Mouse (Mus musculus) MEL (cell line): ENCODE measurements around the gene Angptl8. TPM values are rescaled to one million over a fixed set of nuclear protein-coding genes. Genes with fewer than 3 reads are reported as not detected.

Source experiments
- DNase-seq: peaks from one replicate; pipeline ENCODE4 v3.0.0; 2011; ENCODE audit warnings: low read depth, low spot score
- H3K27ac ChIP-seq: 2 replicates; pipeline ENCODE4 v1.5.1; 2012; ENCODE audit warnings: low read depth, mild to moderate bottlenecking, control low read depth, low read length, moderate library complexity; ENCODE audit not compliant: control insufficient read depth
- H3K27me3 ChIP-seq, 2 experiments: fragments of 150-350 bp in 1 of 2; sonication (generic) in 1 of 2; 2 replicates each; pipeline ENCODE4 v1.6.1; 2012; ENCODE audit warnings: low read length in 2 of 2, mild to moderate bottlenecking in 2 of 2, improper control_type of control experiment in 1 of 2, moderate library complexity in 1 of 2; ENCODE audit not compliant: insufficient read depth in 2 of 2, control insufficient read depth in 1 of 2
- H3K36me3 ChIP-seq, 2 experiments: 2 replicates each; pipeline ENCODE4 v1.6.1; 2012 to 2014; ENCODE audit warnings: low read length in 2 of 2, improper control_type of control experiment in 1 of 2, inconsistent platforms in 1 of 2, mild to moderate bottlenecking in 1 of 2; ENCODE audit not compliant: insufficient read depth in 2 of 2, control insufficient read depth in 1 of 2
- H3K4me1 ChIP-seq, 2 experiments: fragments of 150-350 bp in 1 of 2; sonication (generic) in 1 of 2; 2 replicates each; pipeline ENCODE4 v1.6.1; 2012; ENCODE audit warnings: low read length in 2 of 2, improper control_type of control experiment in 1 of 2, mild to moderate bottlenecking in 1 of 2; ENCODE audit not compliant: insufficient read depth in 2 of 2, control insufficient read depth in 1 of 2
- H3K4me3 ChIP-seq, 2 experiments: fragments of 150-350 bp in 1 of 2; sonication (generic) in 1 of 2; 2 replicates each; pipeline ENCODE4 v1.5.1; 2012; ENCODE audit warnings: low read depth in 2 of 2, low read length in 2 of 2, mild to moderate bottlenecking in 2 of 2, moderate library complexity in 2 of 2, control low read depth in 1 of 2, improper control_type of control experiment in 1 of 2; ENCODE audit not compliant: control insufficient read depth in 1 of 2, insufficient read depth in 1 of 2
- H3K79me2 ChIP-seq: 2 replicates; pipeline ENCODE4 v1.6.1; 2012; ENCODE audit warnings: mild to moderate bottlenecking, low read length, moderate library complexity; ENCODE audit not compliant: control insufficient read depth, poor library complexity, insufficient read depth
- H3K9ac ChIP-seq: 2 replicates; pipeline ENCODE4 v1.6.1; 2012; ENCODE audit warnings: low read depth, mild to moderate bottlenecking, control low read depth, low read length, moderate library complexity; ENCODE audit not compliant: control insufficient read depth, poor library complexity, severe bottlenecking
- H3K9me3 ChIP-seq: fragments of 150-350 bp; sonication (generic); replicated peaks from 2 replicates; pipeline ENCODE4 v1.6.1; 2012; ENCODE audit warnings: mild to moderate bottlenecking, low read length, improper control_type of control experiment, moderate library complexity; ENCODE audit not compliant: insufficient read depth
- CHD2 ChIP-seq: IDR thresholded peaks from 2 replicates; pipeline ENCODE4 v1.6.1; 2011; ENCODE audit warnings: low read length, improper control_type of control experiment
- E2F4 ChIP-seq: IDR thresholded peaks from 2 replicates; pipeline ENCODE4 v1.6.1; 2011; ENCODE audit warnings: low read depth, low read length, improper control_type of control experiment, borderline replicate concordance
- ELF1 ChIP-seq: IDR thresholded peaks from 2 replicates; pipeline ENCODE4 v1.6.1; 2014; ENCODE audit warnings: low read depth, mild to moderate bottlenecking, inconsistent platforms, low read length, improper control_type of control experiment, moderate library complexity
- EP300 ChIP-seq, 2 experiments: IDR thresholded peaks; 2 replicates each; pipeline ENCODE4 v1.6.1; 2011; ENCODE audit warnings: improper control_type of control experiment in 2 of 2, low read length in 2 of 2, low read depth in 1 of 2, mild to moderate bottlenecking in 1 of 2
- ETS1 ChIP-seq: IDR thresholded peaks from 2 replicates; pipeline ENCODE4 v1.6.1; 2012; ENCODE audit warnings: low read depth, mild to moderate bottlenecking, inconsistent platforms, low read length, improper control_type of control experiment, moderate library complexity
- GABPA ChIP-seq: IDR thresholded peaks from 2 replicates; pipeline ENCODE4 v1.6.1; 2012; ENCODE audit warnings: low read depth, mild to moderate bottlenecking, inconsistent platforms, low read length, improper control_type of control experiment, moderate library complexity
- GATA1 ChIP-seq: IDR thresholded peaks from 2 replicates; pipeline ENCODE4 v1.6.1; 2011; ENCODE audit warnings: low read depth, low read length, improper control_type of control experiment
- JUND ChIP-seq: IDR thresholded peaks from 2 replicates; pipeline ENCODE4 v1.6.1; 2011; ENCODE audit warnings: low read depth, mild to moderate bottlenecking, improper control_type of control experiment, low read length
- KAT2A ChIP-seq: conservative IDR thresholded peaks from 2 replicates; pipeline ENCODE4 v1.6.1; 2012; ENCODE audit warnings: low read depth, low read length, improper control_type of control experiment, inconsistent platforms
- MAX ChIP-seq: IDR thresholded peaks from 2 replicates; pipeline ENCODE4 v1.6.1; 2011; ENCODE audit warnings: low read length, improper control_type of control experiment
- MAZ ChIP-seq: IDR thresholded peaks from 2 replicates; pipeline ENCODE4 v1.6.1; 2012; ENCODE audit warnings: low read depth, mild to moderate bottlenecking, inconsistent platforms, low read length, improper control_type of control experiment
- MXI1 ChIP-seq: IDR thresholded peaks from 2 replicates; pipeline ENCODE4 v1.6.1; 2011; ENCODE audit warnings: mild to moderate bottlenecking, low read depth, low read length, improper control_type of control experiment
- MYC ChIP-seq: IDR thresholded peaks from 2 replicates; pipeline ENCODE4 v1.6.1; 2011; ENCODE audit warnings: low read depth, mild to moderate bottlenecking, low read length, improper control_type of control experiment, moderate library complexity
- NELFE ChIP-seq: IDR thresholded peaks from 2 replicates; pipeline ENCODE4 v1.6.1; 2011; ENCODE audit warnings: low read depth, low read length, improper control_type of control experiment
- NRF1 ChIP-seq: IDR thresholded peaks from 2 replicates; pipeline ENCODE4 v1.6.1; 2014; ENCODE audit warnings: low read depth, mild to moderate bottlenecking, inconsistent platforms, low read length, improper control_type of control experiment, moderate library complexity; ENCODE audit not compliant: poor library complexity, insufficient read depth, severe bottlenecking
- POLR2AphosphoS5 ChIP-seq: IDR thresholded peaks from 2 replicates; pipeline ENCODE4 v1.6.1; 2012; ENCODE audit warnings: low read depth, borderline replicate concordance, mild to moderate bottlenecking, inconsistent platforms, low read length, moderate library complexity, mixed read lengths
- RCOR1 ChIP-seq: IDR thresholded peaks from 2 replicates; pipeline ENCODE4 v1.6.1; 2012; ENCODE audit warnings: low read depth, mild to moderate bottlenecking, inconsistent platforms, low read length, improper control_type of control experiment
- SIN3A ChIP-seq: IDR thresholded peaks from 2 replicates; pipeline ENCODE4 v1.6.1; 2012; ENCODE audit warnings: low read length, improper control_type of control experiment, inconsistent platforms
- TAL1 ChIP-seq: IDR thresholded peaks from 2 replicates; pipeline ENCODE4 v1.6.1; 2012; ENCODE audit warnings: mild to moderate bottlenecking, inconsistent platforms, low read length, moderate library complexity, mixed read lengths
- TBP ChIP-seq: IDR thresholded peaks from 2 replicates; pipeline ENCODE4 v1.8.0; 2011; ENCODE audit warnings: low read depth, low read length, improper control_type of control experiment
- TCF12 ChIP-seq: IDR thresholded peaks from 2 replicates; pipeline ENCODE4 v1.6.1; 2014; ENCODE audit warnings: low read depth, mild to moderate bottlenecking, inconsistent platforms, low read length, improper control_type of control experiment, moderate library complexity
- UBTF ChIP-seq: IDR thresholded peaks from 2 replicates; pipeline ENCODE4 v1.6.1; 2012; ENCODE audit warnings: low read depth, mild to moderate bottlenecking, inconsistent platforms, low read length, improper control_type of control experiment, moderate library complexity, borderline replicate concordance; ENCODE audit not compliant: insufficient read depth
- ZC3H11A ChIP-seq: IDR thresholded peaks from 2 replicates; pipeline ENCODE4 v1.6.1; 2012; ENCODE audit warnings: low read depth, mild to moderate bottlenecking, inconsistent platforms, low read length, improper control_type of control experiment
- ZKSCAN1 ChIP-seq: IDR thresholded peaks from 2 replicates; pipeline ENCODE4 v1.6.1; 2012; ENCODE audit warnings: low read depth, mild to moderate bottlenecking, inconsistent platforms, low read length, improper control_type of control experiment, moderate library complexity
- ZMIZ1 ChIP-seq: IDR thresholded peaks from 2 replicates; pipeline ENCODE4 v1.6.1; 2012; ENCODE audit warnings: low read depth, mild to moderate bottlenecking, inconsistent platforms, low read length, improper control_type of control experiment, moderate library complexity
- ZNF384 ChIP-seq: IDR thresholded peaks from 2 replicates; pipeline ENCODE4 v1.6.1; 2012; ENCODE audit warnings: low read depth, mild to moderate bottlenecking, inconsistent platforms, low read length, improper control_type of control experiment
- polyA plus RNA-seq, 2 experiments: library from polyadenylated mRNA; stranded (reverse) in 1 of 2; unstranded in 1 of 2; fragments of >175 nt in 1 of 2; fragments of >200 nt in 1 of 2; gene quantifications; 2 replicates each; pipeline versions ENCODE4 v1.2.1 to v1.2.4; 2012; ENCODE audit warnings: low replicate concordance in 2 of 2, low read depth in 1 of 2; ENCODE audit not compliant: insufficient read length in 2 of 2, insufficient read depth in 1 of 2, missing spikeins in 1 of 2
- total RNA-seq: library from RNA; depleted of rRNA; stranded (reverse); fragments of 300-350 nt; gene quantifications from 2 replicates; pipeline ENCODE4 v1.2.3, GENCODE M21; 2012

Angptl8 gene
- total and polyA plus RNA-seq, 3 experiments = 0.25 TPM; not detected in 2

DNA sequence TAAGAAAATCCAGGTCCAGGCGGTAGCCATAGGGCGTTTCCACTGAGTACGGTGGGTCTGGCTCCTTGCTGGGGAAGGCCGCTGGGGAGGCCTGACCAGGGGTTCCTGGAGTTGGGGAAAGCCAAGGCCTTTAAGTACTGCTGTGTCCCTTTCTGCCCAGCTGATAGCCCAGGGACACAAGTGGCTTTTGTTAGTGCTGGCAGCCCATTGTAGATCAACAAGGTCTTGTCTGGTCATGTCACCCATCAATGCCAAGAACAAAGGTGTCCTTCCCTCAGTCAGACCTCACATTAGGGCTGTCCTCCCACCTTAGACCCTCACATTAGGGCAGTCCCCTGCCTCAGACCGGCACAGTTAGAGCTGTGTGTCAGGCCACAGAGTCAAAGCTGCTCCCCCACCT is 39.7 kb upstream of the Angptl8 start:
- no peaks in the 10 kb centered on the region for H3K9me3 ChIP-seq
- H3K79me2 ChIP-seq = no peaks in the 10 kb centered on the region; the same call in 1 of the 2 replicates
- no peak overlapping the region for H3K27ac ChIP-seq
- no peak for DNase-seq
- no peaks in the 10 kb centered on the region for H3K36me3 ChIP-seq
- H3K27me3 ChIP-seq = no peaks in the 10 kb centered on the region
- peaks cover 4 to 7% of the 10 kb centered on the region in 2 experiments; a peak in 3 of 4 replicates for H3K4me1 ChIP-seq
- no peak overlapping the region for H3K4me3 ChIP-seq
- H3K9ac ChIP-seq = no peak overlapping the region
- TF ChIP-seq TBP (no peak), MAZ (no peak), ZC3H11A (no peak), RCOR1 (no peak), POLR2AphosphoS5 (no peak), JUND (no peak), ZKSCAN1 (no peak), TAL1 (no peak), MAX (no peak), KAT2A (no peak), NRF1 (no peak), MYC (no peak)
- TF ChIP-seq, all 39 proteins: peak for 0

DNA sequence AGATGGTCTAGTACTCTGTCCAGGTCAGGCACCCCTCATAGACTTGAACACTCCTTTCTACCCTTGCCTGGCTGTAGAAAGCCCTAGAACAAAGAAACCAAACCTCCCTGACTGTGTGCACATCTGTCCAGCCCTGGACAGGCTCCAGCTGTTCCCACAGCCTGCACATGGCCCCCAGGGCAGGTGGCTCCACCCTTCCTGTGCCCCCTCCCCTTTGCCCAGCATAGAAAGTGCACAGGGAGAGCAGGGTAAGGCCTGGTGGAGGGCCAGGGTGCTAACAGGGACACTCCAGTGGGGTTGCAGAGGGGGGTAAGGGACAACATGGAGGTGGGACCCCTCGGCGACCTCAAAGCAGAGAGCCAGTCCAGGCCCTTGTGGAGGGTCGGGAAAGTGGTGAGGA is 39.1 kb upstream of the Angptl8 start:
- Histone ChIP-seq H3K4me1 (peaks cover 4 to 7% of the 10 kb centered on the region in 2 experiments; a peak in 3 of 4 replicates), H3K4me3 (no peak overlapping the region), H3K79me2 (no peaks in the 10 kb centered on the region; the same call in 1 of the 2 replicates)
- TF ChIP-seq ELF1 (no peak), MAZ (no peak), ZC3H11A (no peak), NRF1 (no peak), E2F4 (no peak)
- TF ChIP-seq, all 39 proteins: peak for 0
- H3K36me3 ChIP-seq = no peaks in the 10 kb centered on the region
- no peaks in the 10 kb centered on the region for H3K9me3 ChIP-seq
- DNase-seq = no peak
- no peak overlapping the region for H3K27ac ChIP-seq
- H3K27me3 ChIP-seq = no peaks in the 10 kb centered on the region
- H3K9ac ChIP-seq = no peak overlapping the region

DNA sequence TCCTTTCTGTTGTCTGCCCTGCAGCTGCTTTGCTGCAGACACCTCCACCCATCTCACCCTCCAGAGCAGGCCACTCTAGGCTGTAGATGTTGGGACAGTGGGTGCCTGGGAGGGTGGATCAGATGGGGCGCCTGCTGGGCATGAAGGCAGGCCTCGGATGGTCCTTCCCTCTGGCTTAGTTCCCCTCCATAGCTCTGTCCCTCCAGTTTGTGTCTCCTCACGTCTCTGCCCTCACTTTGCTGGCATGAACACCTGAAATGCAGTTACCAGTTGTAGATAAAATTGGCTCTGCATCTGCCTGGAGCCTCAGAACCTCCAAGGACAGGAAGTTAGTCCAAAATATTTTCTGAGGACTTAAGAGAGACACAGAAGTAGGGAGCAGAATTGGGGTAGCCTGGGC is 38.4 kb upstream of the Angptl8 start:
- Histone ChIP-seq H3K79me2 (no peaks in the 10 kb centered on the region; the same call in 1 of the 2 replicates), H3K4me3 (no peak overlapping the region), H3K36me3 (no peaks in the 10 kb centered on the region), H3K27me3 (no peaks in the 10 kb centered on the region), H3K27ac (no peak overlapping the region), H3K4me1 (peaks cover 4 to 7% of the 10 kb centered on the region in 2 experiments; a peak in 3 of 4 replicates), H3K9ac (no peak overlapping the region), H3K9me3 (no peaks in the 10 kb centered on the region)
- DNase-seq = peak; percentile 49
- TF ChIP-seq NELFE (no peak), EP300 (IDR thresholded peaks at IDR 0.05; ENCODE audit: low read depth in 1 of 2, low read length in 2 of 2) (no peak), GATA1 (no peak), GABPA (no peak), MYC (no peak), ZC3H11A (no peak), MXI1 (no peak), SIN3A (no peak), UBTF (no peak), TCF12 (no peak), ZNF384 (no peak), ZMIZ1 (no peak), CHD2 (no peak), ETS1 (no peak)
